Mouse (Mus musculus): ENCODE measurements around the gene Errfi1.

DNA sequence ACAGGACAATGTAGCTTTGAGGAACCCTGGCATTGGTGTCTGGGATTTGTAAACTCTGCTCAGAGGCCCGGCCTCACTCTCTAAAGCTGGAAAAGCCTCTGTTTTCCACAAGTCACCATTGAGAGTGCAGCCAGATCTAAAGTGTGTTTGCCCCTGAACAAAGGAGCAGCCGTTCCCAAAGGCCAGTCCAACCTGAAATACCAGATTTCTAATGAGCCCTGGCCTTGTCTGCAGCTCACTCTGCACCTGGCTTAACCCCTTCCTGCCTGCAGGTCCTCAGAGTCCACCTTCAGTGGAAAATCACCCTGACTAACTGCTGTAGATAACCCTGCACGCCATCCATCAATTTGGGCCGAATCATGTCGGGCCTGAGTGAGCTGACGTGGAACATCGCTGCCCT is 28.2 kb upstream of the Errfi1 start:
- TF ChIP-seq CTCF (IDR thresholded peaks at IDR 0.05; ENCODE audit: low read depth) (no peak), EP300 (optimal IDR thresholded peaks at IDR 0.05) (peak; percentile 82)

All from stomach, postnatal 0 days (tissue).